Mouse (Mus musculus) heart, postnatal 10 days (tissue): ENCODE measurements around the gene Ssrp1. TPM values are rescaled to one million over a fixed set of nuclear protein-coding genes. Genes with fewer than 3 reads are reported as not detected.

Experiments used
- DNase-seq, 2 experiments: peaks; one replicate each; pipeline ENCODE4 v3.0.0; 2021
- intact Hi-C: fragments of 180-260 bp; cut with DNase I; formaldehyde crosslinking; loops from one replicate; pipeline ENCODE4 v1.15.1; 2025
- total RNA-seq, 2 experiments: library from RNA; stranded (reverse); gene quantifications; 2 replicates each; pipeline ENCODE4 v1.2.3; 2021

The Ssrp1 gene
- total RNA-seq, 2 experiments from 2014 or later: 68.5 to 69.0 TPM

- no peak for DNase-seq
- intact Hi-C loops: no loop called here
These were observed 31.6 kb downstream of the Ssrp1 start for GRCm38 (mm10) chr2:85068626-85069025.

- no peak for DNase-seq
- intact Hi-C loops: no loop called here
These were observed 33.1 kb downstream of the Ssrp1 start for GRCm38 (mm10) chr2:85070086-85070485.

GRCm38 (mm10) chr2:85071921-85072320 is 34.9 kb downstream of the Ssrp1 start:
- intact Hi-C loops: no loop called here
- no peak for DNase-seq

GRCm38 (mm10) chr2:85073751-85074150 is 36.7 kb downstream of the Ssrp1 start:
- DNase-seq: no peak
- intact Hi-C loops: no loop called here

- peak; percentile 49 to 51 for DNase-seq
- intact Hi-C loops: no loop called here
These were observed 51.9 kb downstream of the Ssrp1 start for GRCm38 (mm10) chr2:85088716-85089646.

GRCm38 (mm10) chr2:85091325-85091724 is 54.3 kb downstream of the Ssrp1 start:
- no peak for DNase-seq
- intact Hi-C loops: no loop called here

- intact Hi-C loops: no loop called here
- DNase-seq: no peak
These were observed 56.3 kb downstream of the Ssrp1 start for GRCm38 (mm10) chr2:85093376-85093775.

GRCm38 (mm10) chr2:85095906-85096305 is 58.9 kb downstream of the Ssrp1 start:
- intact Hi-C loops: no loop called here
- DNase-seq: no peak

Other genes starting within 250 kb of the Ssrp1 start
- gene Ube2l6, start 238.4 kb upstream of the Ssrp1 start, total RNA-seq: 10 to 100 TPM; 22.3 to 36.8 TPM
- gene Smtnl1, start 214.6 kb upstream of the Ssrp1 start, total RNA-seq: under 1 TPM in 1 of 2 experiments, not detected in 1; 0.14 TPM
- gene Timm10, start 210.2 kb upstream of the Ssrp1 start, total RNA-seq: 100 to 1,000 TPM; 122 to 124 TPM
- gene Slc43a1, start 198.4 kb upstream of the Ssrp1 start, total RNA-seq: 1 to 10 TPM; 2.2 to 3.4 TPM
- gene Rtn4rl2, start 150.5 kb upstream of the Ssrp1 start, total RNA-seq: 1 to 10 TPM; 4.0 to 8.0 TPM
- 100 to 1,000 TPM in 1 of 2 experiments, 10 to 100 TPM in 1; 53.0 to 109 TPM for gene Slc43a3, start 100.7 kb upstream of the Ssrp1 start, total RNA-seq
- under 1 TPM in 1 of 2 experiments, not detected in 1; 0.55 TPM for gene Prg2, start 56.8 kb upstream of the Ssrp1 start, total RNA-seq
- gene Prg3, start 49.0 kb upstream of the Ssrp1 start, total RNA-seq: not detected
- gene P2rx3, start 228 bp downstream of the Ssrp1 start, total RNA-seq: under 1 TPM; 0.24 to 0.42 TPM
- 100 to 1,000 TPM; 100 to 108 TPM for gene Tnks1bp1, start 10.8 kb downstream of the Ssrp1 start, total RNA-seq
- gene Aplnr, start 99.0 kb downstream of the Ssrp1 start, total RNA-seq: 100 to 1,000 TPM; 149 to 219 TPM
- gene Lrrc55, start 160.0 kb downstream of the Ssrp1 start, total RNA-seq: 1 to 10 TPM; 3.5 to 6.3 TPM